Mouse (Mus musculus) heart, adult 8-10 months (tissue): ENCODE results near the gene Arhgap25. TPM values are rescaled to one million over a fixed set of nuclear protein-coding genes. Genes with fewer than 3 reads are reported as not detected.

ENCODE experiments used
- DNase-seq: peaks from one replicate; pipeline ENCODE4 v3.0.0; 2022; ENCODE audit warnings: low spot score
- total RNA-seq, 4 experiments: library from RNA; stranded (reverse); gene quantifications; 2 replicates each; pipeline ENCODE4 v1.2.4; 2022

Arhgap25 gene
- total RNA-seq, 4 experiments from 2014 or later, result 2.4 to 3.6 (median 2.9) TPM

DNA sequence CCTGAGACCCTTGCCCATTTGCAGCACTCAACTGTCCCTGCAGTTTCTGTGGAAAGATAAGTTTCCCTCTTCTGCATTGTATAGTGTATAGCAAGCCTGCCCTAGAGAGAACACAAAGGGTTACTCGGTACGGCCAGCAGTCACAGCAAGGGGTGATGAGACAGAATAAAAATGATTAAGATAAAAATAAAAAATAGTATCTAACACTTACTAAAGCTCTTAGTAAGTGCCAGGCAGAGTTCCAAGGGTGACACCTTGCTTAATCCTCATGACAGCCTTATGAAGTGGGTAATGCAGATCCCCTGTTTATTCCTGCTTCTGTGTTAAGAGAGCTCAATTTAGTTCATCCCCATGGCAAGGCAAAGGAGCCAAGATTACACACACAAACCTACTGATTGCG lies 83.5 kb downstream of the Arhgap25 start:
- DNase-seq, result no peak

DNA sequence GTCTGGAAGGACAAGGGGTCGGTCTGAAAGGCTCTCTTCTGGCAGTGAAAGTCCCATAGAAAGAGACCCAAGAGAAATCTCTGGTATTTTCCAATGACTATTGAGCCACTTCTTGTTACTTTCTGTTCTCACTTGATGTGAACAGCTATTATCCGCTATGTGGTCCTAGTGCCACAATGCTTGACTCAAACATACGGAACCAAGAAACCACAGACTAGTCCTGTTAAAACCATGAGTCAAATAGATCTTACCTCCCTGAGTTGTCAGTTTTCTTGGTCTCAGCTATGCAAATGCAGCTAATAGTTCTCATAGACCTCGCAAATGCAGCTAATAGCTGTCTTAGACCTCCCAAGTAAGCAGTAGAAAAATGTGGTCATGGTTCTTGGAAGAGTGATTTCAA lies 85.8 kb downstream of the Arhgap25 start:
- no peak for DNase-seq

DNA sequence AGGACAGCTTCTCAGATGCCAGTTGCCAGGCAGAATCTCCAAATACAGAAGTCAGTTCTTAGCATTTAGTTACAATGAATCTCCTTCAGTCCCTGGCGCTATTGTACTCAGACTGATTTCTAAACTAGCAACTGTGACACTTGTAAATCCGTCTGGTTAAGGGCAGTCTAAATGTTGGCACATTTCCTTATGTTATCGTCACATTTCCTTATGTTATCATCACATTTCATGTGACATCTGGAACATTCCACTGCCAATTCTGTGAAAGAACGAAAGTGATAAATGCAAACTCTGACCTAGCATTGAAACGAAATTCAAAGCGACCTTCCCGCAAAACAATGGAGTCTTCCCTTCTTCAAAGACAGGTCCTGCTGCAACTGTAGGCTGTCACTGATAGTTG lies 87.8 kb downstream of the Arhgap25 start:
- no peak for DNase-seq

DNA sequence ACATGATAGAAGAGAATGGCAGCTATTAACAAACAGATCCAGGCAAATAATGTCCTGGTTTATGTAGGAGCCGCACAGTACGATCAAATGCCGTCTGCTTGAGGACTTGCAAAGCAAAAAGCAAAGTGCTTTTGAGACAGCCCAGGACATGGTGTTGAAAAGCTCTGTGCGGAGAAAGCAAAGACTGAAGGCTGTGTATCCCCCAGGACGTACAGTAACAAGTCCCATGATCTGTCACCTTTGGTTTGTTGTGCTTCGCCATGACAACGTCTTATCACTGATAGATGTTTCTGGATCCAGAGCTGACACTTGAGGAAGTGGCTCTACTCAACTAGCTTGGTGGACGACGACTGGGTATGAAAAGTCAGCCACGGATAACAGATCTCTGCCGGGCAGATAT lies 89.8 kb downstream of the Arhgap25 start:
- DNase-seq, result no peak

DNA sequence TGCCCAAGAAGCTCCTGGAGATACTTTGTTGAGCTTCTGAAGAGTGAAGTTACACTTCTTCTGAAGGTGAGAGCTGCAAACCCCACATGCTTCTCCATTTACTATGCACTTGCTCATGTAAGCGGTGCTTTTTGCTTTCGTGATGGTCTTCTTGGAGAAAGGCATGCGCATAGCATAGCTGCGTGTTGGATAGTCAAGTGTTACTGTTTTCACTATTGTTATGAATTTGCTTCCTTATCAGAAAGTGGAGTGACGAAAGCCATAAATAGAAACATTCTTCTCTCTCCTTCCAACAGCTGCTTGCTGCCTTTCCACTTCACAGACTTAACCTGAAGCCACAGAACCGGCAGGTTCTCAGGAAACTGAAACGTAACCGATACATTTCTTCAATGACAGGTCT lies 96.3 kb downstream of the Arhgap25 start:
- DNase-seq, result no peak

DNA sequence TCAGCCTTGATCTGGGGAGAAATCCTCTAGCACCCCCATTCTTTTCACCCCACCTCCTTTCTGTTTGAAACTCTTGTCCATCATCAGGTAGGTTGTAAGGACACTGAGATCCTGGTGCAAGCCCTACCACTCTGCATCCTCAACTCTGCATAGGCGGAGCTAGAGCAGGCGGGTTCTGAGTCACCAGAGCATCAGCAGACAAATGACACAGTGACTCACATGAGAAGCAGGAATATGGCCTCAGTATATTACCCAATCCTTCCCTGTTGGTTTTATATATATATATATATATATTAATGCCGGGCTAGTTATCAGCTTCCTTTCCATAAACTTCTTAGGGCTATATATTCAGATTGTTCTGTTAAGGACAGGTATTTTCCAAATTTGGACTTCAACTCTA lies 97.3 kb downstream of the Arhgap25 start:
- DNase-seq, result no peak

DNA sequence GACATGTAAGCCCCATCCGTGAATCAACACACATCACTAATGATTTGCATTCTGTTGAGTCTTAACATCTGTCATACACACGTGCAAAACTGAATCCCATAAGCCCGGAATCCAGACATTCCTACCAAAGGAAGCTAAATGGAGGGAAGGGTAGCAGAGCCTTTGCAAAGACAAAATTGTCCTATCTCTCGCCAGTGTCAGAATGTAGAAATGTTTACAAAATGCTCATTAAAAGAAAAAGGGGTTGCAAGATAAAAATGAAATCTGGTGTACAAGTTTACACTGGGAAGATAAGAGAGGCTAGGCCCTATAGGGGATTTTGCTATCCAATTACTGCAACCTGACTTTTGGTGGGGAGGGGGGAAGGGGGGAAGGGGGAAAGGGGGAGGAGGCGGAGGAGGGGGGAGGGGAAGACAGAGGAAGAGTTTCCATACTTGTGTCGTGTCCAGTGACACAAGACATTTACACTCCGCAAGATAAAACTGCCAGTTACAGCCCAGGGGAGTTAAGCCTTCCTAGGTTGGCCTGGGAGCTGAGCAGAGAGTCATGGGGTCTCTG lies 104.5 kb downstream of the Arhgap25 start, which contains the start of gene Bmp10:
Bmp10 (plus strand) TSS at position 508 of the 558 bp plus-strand sequence.
- no peak for DNase-seq

DNA sequence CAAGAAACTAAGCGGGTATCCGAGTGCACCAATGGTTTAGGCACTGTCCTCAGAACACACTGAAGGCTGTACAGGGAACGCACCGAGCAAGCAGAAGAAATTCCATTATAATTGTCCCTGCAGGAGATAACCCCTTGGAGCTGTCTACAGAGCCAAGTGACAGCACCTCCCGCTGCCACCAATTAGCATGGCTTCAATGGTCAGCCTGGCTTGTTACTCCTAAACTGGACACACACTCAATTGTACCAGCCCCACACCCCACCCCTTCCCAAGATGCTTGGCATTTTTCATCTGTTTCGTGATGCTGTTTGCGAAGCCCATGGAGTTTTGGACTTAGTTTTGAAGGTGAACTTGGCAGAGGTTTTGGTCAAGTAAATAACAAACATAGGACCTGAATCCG lies 105.4 kb downstream of the Arhgap25 start:
- DNase-seq, result no peak

DNA sequence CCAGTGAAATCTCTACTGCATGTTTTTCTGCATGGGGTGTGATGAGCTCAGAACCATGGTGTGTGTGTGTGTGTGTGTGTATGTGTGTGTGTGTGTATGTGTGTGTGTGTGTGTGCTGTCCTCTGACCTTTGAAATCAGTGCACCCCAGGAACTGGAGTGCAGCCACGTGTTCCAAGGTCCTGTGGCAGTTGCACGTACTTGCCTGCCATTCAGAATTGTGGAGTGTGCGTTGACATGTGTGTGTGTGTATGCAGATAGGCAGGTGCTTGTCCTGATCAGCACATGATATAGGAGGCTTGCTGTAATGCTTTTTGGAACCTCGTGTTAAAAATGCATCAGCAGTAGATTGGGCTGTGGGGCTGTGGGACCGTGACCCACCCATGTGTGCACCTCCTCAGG lies 106.1 kb downstream of the Arhgap25 start:
- DNase-seq, result no peak

DNA sequence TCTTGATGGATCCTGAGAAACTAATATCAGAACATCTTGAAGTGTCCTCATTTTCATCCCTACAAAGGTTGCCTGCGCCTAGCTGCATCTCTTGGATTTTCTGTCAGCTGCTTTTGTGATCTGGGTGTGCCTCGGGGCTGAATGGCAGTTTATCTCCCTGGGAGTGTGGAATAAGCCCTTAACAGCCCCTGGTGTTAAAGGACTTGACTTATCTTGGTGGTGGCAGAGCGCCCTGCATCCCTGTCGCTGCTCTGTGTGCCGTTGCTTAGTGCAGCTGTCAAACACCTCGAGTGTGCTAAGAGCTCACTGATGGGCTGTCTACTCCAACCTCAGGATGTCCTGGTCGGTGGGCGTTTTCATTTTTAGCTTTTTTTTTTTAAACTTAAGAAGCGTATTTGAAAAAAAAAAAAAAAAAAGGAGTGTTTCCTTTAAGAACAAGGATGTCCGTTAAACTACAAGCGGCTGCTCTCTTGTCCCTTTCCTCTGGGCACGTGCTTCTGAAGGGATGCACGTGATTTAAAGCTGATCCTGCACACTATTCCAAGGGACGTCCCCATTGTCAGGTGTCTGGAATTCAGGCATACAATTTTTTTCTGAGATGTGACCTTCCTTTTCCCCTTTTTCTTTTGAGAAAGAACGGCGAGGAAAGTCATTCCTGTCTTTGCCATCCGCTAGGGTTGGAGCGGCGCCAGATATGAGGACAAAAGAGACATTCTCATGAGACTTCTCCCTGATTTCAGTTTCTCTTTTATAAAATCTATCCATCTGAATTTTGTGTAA lies 108.8 kb downstream of the Arhgap25 start:
- peak; percentile 8 for DNase-seq

DNA sequence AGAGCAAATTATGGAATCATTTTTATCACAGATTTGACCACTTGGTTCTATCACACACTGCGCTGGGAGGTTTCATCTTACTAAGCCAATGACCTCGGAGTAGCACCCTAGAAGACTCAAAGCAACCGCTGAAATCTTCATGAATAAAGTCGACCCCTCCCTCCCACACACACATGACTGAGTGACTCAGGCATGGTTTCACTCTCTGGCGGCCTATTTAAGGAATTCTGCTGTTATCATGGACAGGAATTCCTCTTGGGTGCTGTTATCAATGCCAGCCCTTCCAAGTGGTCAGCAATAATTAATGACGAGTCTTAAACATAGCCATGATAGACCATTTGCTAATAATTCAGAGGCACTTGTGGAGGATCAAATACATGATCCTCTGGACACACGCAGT lies 110.8 kb downstream of the Arhgap25 start:
- DNase-seq, result no peak

DNA sequence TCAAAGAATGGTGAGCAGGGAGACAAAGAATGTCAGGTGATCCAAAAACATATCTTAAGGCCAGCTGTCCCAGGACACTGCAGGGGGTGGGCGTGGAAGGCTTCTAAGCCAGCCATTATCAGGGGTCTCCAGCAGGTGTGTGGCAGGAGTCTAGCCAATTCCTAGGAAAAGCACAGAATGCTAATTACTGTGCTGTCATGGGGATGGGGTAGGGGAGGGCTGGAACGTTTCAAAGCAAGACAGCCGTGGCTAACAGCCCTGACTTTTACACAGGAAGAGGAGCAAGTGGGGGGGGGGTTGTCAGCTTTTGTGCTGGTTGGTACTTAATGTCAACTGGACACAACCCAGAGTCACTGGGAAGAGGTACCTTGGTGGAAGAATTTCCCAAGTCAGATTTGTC lies 121.0 kb downstream of the Arhgap25 start:
- no peak for DNase-seq

Other genes with a start within 250 kb of the Arhgap25 start
- gene Antxr1, start 197.4 kb downstream of the Arhgap25 start, total RNA-seq, result 1 to 10 TPM; 5.6 to 6.6 (median 6.0) TPM
- gene Gkn1, start 182.3 kb downstream of the Arhgap25 start, total RNA-seq, result not detected
- not detected for gene Gkn2, start 159.9 kb downstream of the Arhgap25 start, total RNA-seq
- gene Gkn3, start 144.3 kb downstream of the Arhgap25 start, total RNA-seq, result 1 to 10 TPM in 3 of 4 experiments, under 1 TPM in 1; 0.53 to 2.5 (median 1.5) TPM
- 10 to 100 TPM; 20.9 to 75.6 (median 50.9) TPM for gene Bmp10, start 104.3 kb downstream of the Arhgap25 start, total RNA-seq
- under 1 TPM; 0.62 to 0.68 (median 0.66) TPM for gene Prokr1, start 57.5 kb upstream of the Arhgap25 start, total RNA-seq
- gene Aplf, start 138.9 kb upstream of the Arhgap25 start, total RNA-seq, result 1 to 10 TPM; 2.2 to 3.0 (median 2.7) TPM
- 1 to 10 TPM in 3 of 4 experiments, under 1 TPM in 1; 0.53 to 1.2 (median 1.1) TPM for gene Efcc1, start 197.6 kb upstream of the Arhgap25 start, total RNA-seq
- gene Gp9, start 244.8 kb upstream of the Arhgap25 start, total RNA-seq, result 1 to 10 TPM in 3 of 4 experiments, under 1 TPM in 1; 0.81 to 3.6 (median 1.6) TPM